Mouse (Mus musculus) adrenal gland (tissue): ENCODE measurements at regions not wholly inside any gene's neighbourhood (a gene's known extent, or its start where the extent isn't known, plus 50 kb on each side); places are given as distances from the start of the nearest gene placed in this dataset.

Experiments
- intact Hi-C: fragments of 180-260 bp; cut with DNase I; formaldehyde crosslinking; loops from one replicate; pipeline ENCODE4 v1.15.1; 2025

DNA sequence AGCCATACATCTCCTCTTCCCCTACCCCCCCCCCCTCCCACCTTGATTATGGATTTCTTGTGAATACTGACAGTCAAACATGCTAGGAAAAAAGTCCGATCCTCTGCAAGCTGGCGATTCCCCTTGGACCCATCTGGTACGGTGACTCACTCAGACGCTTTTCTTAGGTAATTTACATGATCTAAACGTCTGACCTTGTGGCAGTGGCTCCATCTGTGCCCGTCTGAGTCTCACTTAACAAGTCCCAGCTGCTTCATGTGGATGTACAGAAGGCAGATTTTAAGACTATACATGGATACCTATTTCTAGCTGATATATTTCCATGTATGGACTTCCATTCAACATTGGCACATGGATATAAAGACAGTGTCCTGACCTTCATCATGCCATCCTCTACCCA lies 481.0 kb downstream of the Lipi start:
- intact Hi-C loops: no loop called here

- intact Hi-C loops: no loop called here
Observed at GRCm38 (mm10) chr16:75093163-75093562, 492.7 kb downstream of the Lipi start.

DNA sequence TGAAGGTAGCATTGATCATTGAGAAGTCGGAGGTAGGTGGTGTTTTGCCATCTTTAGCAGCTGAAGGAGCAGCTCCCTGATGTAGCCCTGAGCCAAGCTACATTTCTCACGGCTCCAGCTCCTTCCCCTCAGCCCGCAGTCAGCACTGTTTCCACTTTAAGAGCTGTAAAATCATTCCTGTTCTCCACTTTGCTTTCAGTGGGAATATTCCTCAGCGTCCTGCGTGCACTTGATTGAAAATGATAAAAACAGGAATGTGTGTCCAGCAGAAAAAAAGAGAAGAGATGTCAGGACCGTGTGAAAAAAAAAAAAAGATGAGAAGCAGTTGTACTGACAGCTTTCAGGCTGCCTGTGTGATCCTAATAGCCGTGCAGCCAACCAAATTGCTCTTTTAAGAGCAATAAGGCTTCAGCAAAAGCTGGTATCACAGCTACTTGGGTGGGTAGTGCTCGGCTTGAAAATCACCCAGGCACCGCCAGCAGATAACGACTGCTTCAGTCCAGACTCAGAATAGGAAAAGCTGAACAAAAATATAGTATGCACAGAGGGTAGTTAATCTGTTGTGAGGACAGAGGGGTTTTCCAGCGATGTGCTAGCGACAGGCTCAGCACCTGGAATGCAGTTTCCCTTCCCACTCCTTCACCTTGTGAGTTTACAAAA lies 493.3 kb downstream of the Lipi start:
- intact Hi-C loops: no loop called here

GRCm38 (mm10) chr16:75091931-75092330 lies 493.9 kb downstream of the Lipi start:
- intact Hi-C loops: no loop called here

GRCm38 (mm10) chr16:75089383-75090035 lies 496.4 kb downstream of the Lipi start:
- intact Hi-C loops: no loop called here

DNA sequence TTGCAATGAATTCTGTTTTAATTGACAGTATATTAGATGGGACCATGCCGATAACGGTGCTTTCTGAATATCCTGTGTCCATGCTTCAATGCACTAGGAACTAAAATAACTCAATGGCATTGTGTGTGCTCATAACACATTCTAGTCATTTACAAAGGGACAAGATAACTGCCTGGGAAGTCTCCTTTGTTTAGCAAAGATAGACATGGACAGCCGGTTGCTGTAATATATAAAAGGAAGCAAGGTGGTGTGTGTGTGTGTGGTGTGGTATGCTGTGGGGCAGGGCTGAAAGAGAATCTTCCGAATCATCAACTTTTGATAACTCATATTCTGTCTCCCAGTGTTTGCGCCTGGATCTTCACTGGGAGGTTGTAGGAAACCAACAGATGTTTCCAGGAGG lies 497.2 kb downstream of the Lipi start:
- intact Hi-C loops: no loop called here

GRCm38 (mm10) chr16:75065281-75065680 lies 520.6 kb downstream of the Lipi start:
- intact Hi-C loops: loop anchor here (10.0 kb wide), 2 partner anchors 210 to 270 kb away; no protein-coding TSS in a partner anchor

- intact Hi-C loops: no loop called here
Observed at GRCm38 (mm10) chr16:75052953-75053352, 532.9 kb downstream of the Lipi start.

GRCm38 (mm10) chr16:75045969-75046368 lies 539.9 kb downstream of the Lipi start:
- intact Hi-C loops: no loop called here
